Mouse (Mus musculus): ENCODE measurements around the gene Etv1. TPM values are rescaled to one million over a fixed set of nuclear protein-coding genes. Genes with fewer than 3 reads are reported as not detected.

Etv1 gene
- polyA plus RNA-seq, 1 experiment from 2014 or later = 12.8 TPM

GRCm38 (mm10) chr12:38847500-38848261, 68.5 kb downstream of the Etv1 start:
- no peak overlapping the region for H3K9ac ChIP-seq (replicated peaks; ENCODE audit: low read length)
- H3K36me3 ChIP-seq (ENCODE audit: insufficient read depth, low read length) = no peaks in the 10 kb centered on the region
- H3K27ac ChIP-seq (ENCODE audit: low read length) = no peak overlapping the region
- no peaks in the 10 kb centered on the region for H3K9me3 ChIP-seq (ENCODE audit: low read length)
- H3K4me1 ChIP-seq (ENCODE audit: insufficient read depth, low read length) = peaks cover 12% of the 10 kb centered on the region
- H3K4me2 ChIP-seq (replicated peaks; ENCODE audit: low read depth, low read length) = no peak overlapping the region
- H3K4me3 ChIP-seq (ENCODE audit: low read length) = no peak overlapping the region
- ATAC-seq (ENCODE audit: low FRiP score, low TSS enrichment) = no peak
- H3K27me3 ChIP-seq (ENCODE audit: insufficient read depth, low read length) = no peaks in the 10 kb centered on the region
- WGBS = 80% methylated on average over 6 of the region's 6 CpGs

GRCm38 (mm10) chr12:38849994-38850393, 70.8 kb downstream of the Etv1 start:
- no peak overlapping the region for H3K27ac ChIP-seq (ENCODE audit: low read length)
- H3K4me3 ChIP-seq (ENCODE audit: low read length) = no peak overlapping the region
- H3K4me1 ChIP-seq (ENCODE audit: insufficient read depth, low read length) = no peaks in the 10 kb centered on the region
- H3K9ac ChIP-seq (replicated peaks; ENCODE audit: low read length) = no peak overlapping the region
- H3K9me3 ChIP-seq (ENCODE audit: low read length) = no peaks in the 10 kb centered on the region
- no peaks in the 10 kb centered on the region for H3K27me3 ChIP-seq (ENCODE audit: insufficient read depth, low read length)
- no peak overlapping the region for H3K4me2 ChIP-seq (replicated peaks; ENCODE audit: low read depth, low read length)
- ATAC-seq (ENCODE audit: low FRiP score, low TSS enrichment) = no peak
- 62% methylated on average over 5 of the region's 5 CpGs for WGBS
- H3K36me3 ChIP-seq (ENCODE audit: insufficient read depth, low read length) = no peaks in the 10 kb centered on the region

DNA sequence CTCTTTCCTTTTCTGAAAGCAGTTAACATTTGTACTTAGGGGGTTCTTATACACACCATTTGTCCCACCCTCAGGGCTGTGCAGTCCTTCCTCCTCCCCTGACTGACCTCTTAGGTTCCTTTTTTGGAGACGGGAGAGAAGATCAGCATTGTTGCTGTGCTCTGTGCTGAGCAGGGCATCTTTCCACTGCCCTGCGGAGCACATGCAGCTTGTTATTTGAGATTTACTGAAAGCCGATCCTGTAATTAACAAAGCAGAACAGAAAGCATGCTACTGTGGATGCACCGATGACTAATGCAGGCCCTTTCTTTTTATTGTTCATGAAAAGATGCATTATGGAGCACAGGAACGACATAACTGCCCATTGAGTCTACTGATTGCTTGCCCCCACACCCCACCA, 75.1 kb downstream of the Etv1 start:
- WGBS = 31% methylated on average over 5 of the region's 5 CpGs

DNA sequence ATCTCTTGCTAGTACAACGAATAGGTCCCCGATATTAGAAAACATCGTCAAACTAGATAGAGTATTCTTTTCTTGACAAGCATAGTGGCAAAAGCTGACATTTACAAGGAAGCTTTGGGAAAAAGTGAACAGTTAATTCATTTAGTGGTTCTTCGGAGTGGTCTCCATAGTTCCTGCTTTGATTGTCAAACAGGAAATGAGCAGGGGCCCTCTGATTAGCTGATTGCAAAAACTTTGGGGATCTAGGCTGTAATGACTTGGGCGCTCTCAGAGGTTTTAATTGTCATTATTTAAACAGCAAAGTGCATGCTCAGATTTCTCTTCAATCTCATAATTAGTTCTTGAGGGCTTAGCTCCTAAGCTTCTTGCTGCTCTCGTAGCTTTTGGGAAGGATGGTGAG, 75.6 kb downstream of the Etv1 start:
- WGBS = 65% methylated on average over 6 of the region's 6 CpGs

More for the DNA sequence above, 75.1 kb downstream of the Etv1 start:
- Histone ChIP-seq H3K27ac (ENCODE audit: low read length) (no peak overlapping the region), H3K4me2 (replicated peaks; ENCODE audit: low read depth, low read length) (no peak overlapping the region), H3K9ac (replicated peaks; ENCODE audit: low read length) (no peak overlapping the region), H3K9me3 (ENCODE audit: low read length) (no peaks in the 10 kb centered on the region), H3K27me3 (ENCODE audit: insufficient read depth, low read length) (no peaks in the 10 kb centered on the region), H3K4me1 (ENCODE audit: insufficient read depth, low read length) (no peaks in the 10 kb centered on the region), H3K36me3 (ENCODE audit: insufficient read depth, low read length) (no peaks in the 10 kb centered on the region), H3K4me3 (ENCODE audit: low read length) (no peak overlapping the region)
- ATAC-seq (ENCODE audit: low FRiP score, low TSS enrichment) = peak; percentile 61

GRCm38 (mm10) chr12:38859675-38860074, 80.5 kb downstream of the Etv1 start:
- 93% methylated on average over 4 of the region's 4 CpGs for WGBS
- no peaks in the 10 kb centered on the region for H3K36me3 ChIP-seq (ENCODE audit: insufficient read depth, low read length)
- no peak overlapping the region for H3K4me2 ChIP-seq (replicated peaks; ENCODE audit: low read depth, low read length)
- no peaks in the 10 kb centered on the region for H3K4me1 ChIP-seq (ENCODE audit: insufficient read depth, low read length)
- H3K4me3 ChIP-seq (ENCODE audit: low read length) = no peak overlapping the region
- H3K9ac ChIP-seq (replicated peaks; ENCODE audit: low read length) = no peak overlapping the region
- no peak overlapping the region for H3K27ac ChIP-seq (ENCODE audit: low read length)
- no peaks in the 10 kb centered on the region for H3K27me3 ChIP-seq (ENCODE audit: insufficient read depth, low read length)
- no peak for ATAC-seq (ENCODE audit: low FRiP score, low TSS enrichment)
- no peaks in the 10 kb centered on the region for H3K9me3 ChIP-seq (ENCODE audit: low read length)

More for the DNA sequence above, 75.6 kb downstream of the Etv1 start:
- Histone ChIP-seq H3K9me3 (ENCODE audit: low read length) (no peaks in the 10 kb centered on the region), H3K27me3 (ENCODE audit: insufficient read depth, low read length) (no peaks in the 10 kb centered on the region), H3K27ac (ENCODE audit: low read length) (no peak overlapping the region), H3K4me3 (ENCODE audit: low read length) (no peak overlapping the region), H3K9ac (replicated peaks; ENCODE audit: low read length) (no peak overlapping the region), H3K4me1 (ENCODE audit: insufficient read depth, low read length) (no peaks in the 10 kb centered on the region), H3K4me2 (replicated peaks; ENCODE audit: low read depth, low read length) (no peak overlapping the region), H3K36me3 (ENCODE audit: insufficient read depth, low read length) (no peaks in the 10 kb centered on the region)
- no peak for ATAC-seq (ENCODE audit: low FRiP score, low TSS enrichment)

DNA sequence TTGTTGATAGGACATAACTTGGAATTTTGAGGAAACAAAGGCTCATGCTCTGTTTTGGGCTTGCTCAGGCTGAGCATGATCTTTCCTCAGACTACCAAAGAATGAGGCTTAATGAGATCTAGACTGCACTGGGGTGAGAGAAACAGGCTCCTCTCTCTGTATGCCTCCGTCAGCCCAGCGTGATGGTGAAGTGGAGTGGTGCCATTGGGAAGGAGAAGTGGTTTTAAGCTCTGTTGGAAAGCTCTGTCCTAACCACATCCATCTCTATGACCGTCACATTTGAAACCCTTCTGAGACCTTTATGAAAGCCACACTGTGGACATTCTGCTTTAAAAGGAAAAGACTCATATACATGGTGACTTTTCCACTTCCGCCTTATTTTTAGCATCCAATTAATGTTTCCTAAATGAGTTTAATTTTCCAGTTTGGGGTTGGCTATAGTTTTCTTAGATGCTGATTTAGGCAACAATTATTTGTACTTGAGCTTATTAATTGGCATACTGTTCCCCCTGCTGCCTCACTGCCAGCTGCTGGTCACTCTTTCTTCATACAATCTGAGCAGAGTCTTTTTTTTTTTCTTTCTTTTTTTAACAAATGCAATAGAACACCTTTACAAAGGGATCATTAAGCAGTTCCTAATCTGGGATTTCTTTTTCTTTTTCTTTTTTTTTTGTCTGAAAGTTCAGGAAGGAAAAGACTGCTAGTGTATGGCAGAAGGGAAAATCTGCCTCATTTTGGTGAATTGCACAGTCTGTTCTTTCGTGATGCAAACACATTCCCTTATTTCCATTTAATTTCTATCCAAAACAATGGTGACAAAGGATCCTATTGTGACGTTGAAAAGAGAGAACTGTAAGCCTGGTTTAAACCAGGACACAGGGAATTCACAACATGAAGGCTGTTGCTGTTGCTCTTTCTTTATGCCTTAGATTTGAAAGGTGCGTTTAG, 81.3 kb downstream of the Etv1 start:
- H3K4me3 ChIP-seq (ENCODE audit: low read length) = no peak overlapping the region
- ATAC-seq (ENCODE audit: low FRiP score, low TSS enrichment) = no peak

DNA sequence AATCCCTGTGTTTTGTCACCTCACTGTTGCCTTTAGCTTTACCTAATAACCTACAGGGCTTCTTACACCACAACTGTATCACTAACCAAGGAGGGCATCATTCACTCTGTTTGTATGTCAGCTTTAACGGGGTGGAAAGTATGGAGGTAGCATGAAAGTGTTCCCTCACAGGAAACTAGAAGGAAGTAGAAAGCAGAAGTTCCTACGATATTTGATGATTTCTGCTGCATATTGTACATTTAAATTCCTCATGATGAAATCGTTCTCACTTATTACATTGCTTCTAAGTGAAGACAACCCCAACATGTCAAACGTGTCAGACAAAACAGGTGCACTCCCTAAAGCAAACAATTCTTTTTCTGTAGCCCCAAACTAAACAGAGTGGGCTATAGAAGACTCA, 84.2 kb downstream of the Etv1 start:
- H3K4me1 ChIP-seq (ENCODE audit: insufficient read depth, low read length) = no peaks in the 10 kb centered on the region
- no peaks in the 10 kb centered on the region for H3K9me3 ChIP-seq (ENCODE audit: low read length)
- no peak overlapping the region for H3K9ac ChIP-seq (replicated peaks; ENCODE audit: low read length)
- H3K36me3 ChIP-seq (ENCODE audit: insufficient read depth, low read length) = no peaks in the 10 kb centered on the region
- ATAC-seq (ENCODE audit: low FRiP score, low TSS enrichment) = no peak
- no peaks in the 10 kb centered on the region for H3K27me3 ChIP-seq (ENCODE audit: insufficient read depth, low read length)
- no peak overlapping the region for H3K4me2 ChIP-seq (replicated peaks; ENCODE audit: low read depth, low read length)
- 66% methylated on average over 4 of the region's 4 CpGs for WGBS
- H3K27ac ChIP-seq (ENCODE audit: low read length) = no peak overlapping the region
- H3K4me3 ChIP-seq (ENCODE audit: low read length) = no peak overlapping the region

More for the DNA sequence above, 81.3 kb downstream of the Etv1 start:
- WGBS = 85% methylated on average over 7 of the region's 7 CpGs
- Histone ChIP-seq H3K4me2 (replicated peaks; ENCODE audit: low read depth, low read length) (no peak overlapping the region), H3K27me3 (ENCODE audit: insufficient read depth, low read length) (no peaks in the 10 kb centered on the region), H3K36me3 (ENCODE audit: insufficient read depth, low read length) (no peaks in the 10 kb centered on the region), H3K4me1 (ENCODE audit: insufficient read depth, low read length) (no peaks in the 10 kb centered on the region), H3K27ac (ENCODE audit: low read length) (no peak overlapping the region), H3K9me3 (ENCODE audit: low read length) (no peaks in the 10 kb centered on the region), H3K9ac (replicated peaks; ENCODE audit: low read length) (no peak overlapping the region)

DNA sequence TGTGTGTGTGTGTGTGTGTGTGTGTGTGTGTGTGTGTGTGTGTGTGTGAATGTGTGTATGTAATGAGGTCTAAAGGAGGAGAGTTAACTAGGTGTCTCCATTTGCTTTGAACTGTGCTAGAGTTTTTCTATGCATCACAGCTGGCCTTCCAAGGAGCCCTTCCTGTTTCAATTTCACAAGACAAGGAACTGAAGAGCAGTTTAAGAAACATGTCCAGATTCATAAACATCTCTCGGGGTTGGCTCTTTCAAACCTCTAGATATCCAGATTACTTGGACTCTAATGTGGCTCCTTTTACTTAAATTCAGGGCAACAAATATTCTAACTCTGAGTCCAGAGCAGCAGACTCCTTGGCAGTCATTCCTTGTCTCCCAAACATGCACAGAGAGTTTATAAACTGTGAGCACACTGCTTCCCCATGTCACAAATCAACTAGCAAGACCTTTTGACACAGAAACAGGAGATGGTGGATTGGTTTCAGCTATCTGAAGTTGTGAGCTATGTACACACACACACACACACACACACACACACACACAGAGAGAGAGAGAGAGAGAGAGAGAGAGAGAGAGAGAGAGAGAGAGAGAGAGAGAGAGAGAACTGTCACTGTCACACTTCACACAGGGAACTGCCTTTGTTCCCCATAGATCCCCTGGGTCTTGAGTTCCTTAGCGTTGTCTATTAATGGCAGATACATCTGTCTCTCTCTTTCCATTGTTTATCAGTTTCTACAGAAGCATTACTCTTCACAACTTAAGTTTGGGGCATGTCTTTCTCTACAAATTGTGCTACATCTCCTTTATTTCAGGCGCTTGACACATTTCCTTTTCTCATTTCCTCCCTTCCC, 85.0 kb downstream of the Etv1 start:
- H3K4me3 ChIP-seq (ENCODE audit: low read length) = no peak overlapping the region
- no peak for ATAC-seq (ENCODE audit: low FRiP score, low TSS enrichment)
- no peaks in the 10 kb centered on the region for H3K9me3 ChIP-seq (ENCODE audit: low read length)
- no peaks in the 10 kb centered on the region for H3K36me3 ChIP-seq (ENCODE audit: insufficient read depth, low read length)
- no peak overlapping the region for H3K9ac ChIP-seq (replicated peaks; ENCODE audit: low read length)
- no peak overlapping the region for H3K4me2 ChIP-seq (replicated peaks; ENCODE audit: low read depth, low read length)
- 65% methylated on average over 3 of the region's 3 CpGs for whole genome bisulfite sequencing
- no peaks in the 10 kb centered on the region for H3K4me1 ChIP-seq (ENCODE audit: insufficient read depth, low read length)
- no peak overlapping the region for H3K27ac ChIP-seq (ENCODE audit: low read length)
- H3K27me3 ChIP-seq (ENCODE audit: insufficient read depth, low read length) = no peaks in the 10 kb centered on the region

- Histone ChIP-seq H3K27me3 (ENCODE audit: insufficient read depth, low read length) (no peaks in the 10 kb centered on the region), H3K4me2 (replicated peaks; ENCODE audit: low read depth, low read length) (no peak overlapping the region), H3K9ac (replicated peaks; ENCODE audit: low read length) (no peak overlapping the region), H3K36me3 (ENCODE audit: insufficient read depth, low read length) (no peaks in the 10 kb centered on the region), H3K4me1 (ENCODE audit: insufficient read depth, low read length) (no peaks in the 10 kb centered on the region), H3K4me3 (ENCODE audit: low read length) (no peak overlapping the region), H3K9me3 (ENCODE audit: low read length) (no peaks in the 10 kb centered on the region), H3K27ac (ENCODE audit: low read length) (no peak overlapping the region)
- ATAC-seq (ENCODE audit: low FRiP score, low TSS enrichment) = no peak
Measured at GRCm38 (mm10) chr12:38874470-38874995, 95.4 kb downstream of the Etv1 start.

Measured in kidney, embryonic 16.5 days (tissue).